Mouse (Mus musculus): ENCODE data around the gene Rbfox1. TPM values are rescaled to one million over a fixed set of nuclear protein-coding genes. Genes with fewer than 3 reads are reported as not detected.

Gene Rbfox1
- total and polyA plus RNA-seq, 3 experiments = not detected

GRCm38 (mm10) chr16:6997834-6998233 is 1112.7 kb downstream of the Rbfox1 start:
- DNase-seq (ENCODE audit: low spot score) = no peak

GRCm38 (mm10) chr16:7004565-7004964 is 1119.4 kb downstream of the Rbfox1 start:
- ATAC-seq (ENCODE audit: extremely low read depth, insufficient number of reproducible peaks, low FRiP score, poor library complexity, severe bottlenecking) = no peak
- no peak for DNase-seq (ENCODE audit: low spot score)
- H3K4me3 ChIP-seq (ENCODE audit: low read depth, low read length) = no peak overlapping the region
- peaks cover 6% of the 10 kb centered on the region for H3K9me3 ChIP-seq (replicated peaks)
- no peaks in the 10 kb centered on the region for H3K4me1 ChIP-seq (ENCODE audit: insufficient read depth, low read depth, low read length)
- TF ChIP-seq POLR2AphosphoS5 (IDR thresholded peaks at IDR 0.05; ENCODE audit: insufficient replicate concordance, low read depth, low read length) (no peak), GATA2 (IDR thresholded peaks at IDR 0.05; ENCODE audit: borderline replicate concordance, low read depth, low read length) (no peak), TAL1 (conservative IDR thresholded peaks at IDR 0.05; ENCODE audit: low read depth, low read length) (no peak), CTCF (IDR thresholded peaks at IDR 0.05; ENCODE audit: low read depth, low read length) (no peak), GATA1 (IDR thresholded peaks at IDR 0.05; ENCODE audit: borderline replicate concordance, low read length) (no peak)
- no peaks in the 10 kb centered on the region for H3K27me3 ChIP-seq (ENCODE audit: insufficient read depth, low read length)
- H3K36me3 ChIP-seq (replicated peaks) = no peaks in the 10 kb centered on the region

More at GRCm38 (mm10) chr16:6997834-6998233, 1112.7 kb downstream of the Rbfox1 start:
- Histone ChIP-seq H3K4me3 (ENCODE audit: low read depth, low read length) (no peak overlapping the region), H3K4me1 (ENCODE audit: insufficient read depth, low read depth, low read length) (no peaks in the 10 kb centered on the region), H3K27me3 (ENCODE audit: insufficient read depth, low read length) (no peaks in the 10 kb centered on the region), H3K36me3 (replicated peaks) (no peaks in the 10 kb centered on the region), H3K9me3 (replicated peaks) (peaks cover 11% of the 10 kb centered on the region)
- no peak for ATAC-seq (ENCODE audit: extremely low read depth, insufficient number of reproducible peaks, low FRiP score, poor library complexity, severe bottlenecking)
- no peak for TF ChIP-seq POLR2AphosphoS5 (IDR thresholded peaks at IDR 0.05; ENCODE audit: insufficient replicate concordance, low read depth, low read length)
- no peak for TF ChIP-seq GATA1 (IDR thresholded peaks at IDR 0.05; ENCODE audit: borderline replicate concordance, low read length)
- no peak for TF ChIP-seq GATA2 (IDR thresholded peaks at IDR 0.05; ENCODE audit: borderline replicate concordance, low read depth, low read length)
- no peak for TF ChIP-seq TAL1 (conservative IDR thresholded peaks at IDR 0.05; ENCODE audit: low read depth, low read length)
- no peak for TF ChIP-seq CTCF (IDR thresholded peaks at IDR 0.05; ENCODE audit: low read depth, low read length)

- Histone ChIP-seq H3K36me3 (replicated peaks) (no peaks in the 10 kb centered on the region), H3K4me3 (ENCODE audit: low read depth, low read length) (no peak overlapping the region), H3K4me1 (ENCODE audit: insufficient read depth, low read depth, low read length) (no peaks in the 10 kb centered on the region), H3K27me3 (ENCODE audit: insufficient read depth, low read length) (no peaks in the 10 kb centered on the region), H3K9me3 (replicated peaks) (peaks cover 6% of the 10 kb centered on the region)
- no peak for TF ChIP-seq GATA1 (IDR thresholded peaks at IDR 0.05; ENCODE audit: borderline replicate concordance, low read length)
- no peak for TF ChIP-seq CTCF (IDR thresholded peaks at IDR 0.05; ENCODE audit: low read depth, low read length)
- no peak for TF ChIP-seq GATA2 (IDR thresholded peaks at IDR 0.05; ENCODE audit: borderline replicate concordance, low read depth, low read length)
- TF ChIP-seq TAL1 (conservative IDR thresholded peaks at IDR 0.05; ENCODE audit: low read depth, low read length) = no peak
- no peak for TF ChIP-seq POLR2AphosphoS5 (IDR thresholded peaks at IDR 0.05; ENCODE audit: insufficient replicate concordance, low read depth, low read length)
- DNase-seq (ENCODE audit: low spot score) (no peak), ATAC-seq (ENCODE audit: extremely low read depth, insufficient number of reproducible peaks, low FRiP score, poor library complexity, severe bottlenecking) (no peak)
These were observed 1120.3 kb downstream of the Rbfox1 start for GRCm38 (mm10) chr16:7005478-7005877.

GRCm38 (mm10) chr16:7017310-7017709 is 1132.2 kb downstream of the Rbfox1 start:
- TF ChIP-seq GATA1 (IDR thresholded peaks at IDR 0.05; ENCODE audit: borderline replicate concordance, low read length) = no peak
- TF ChIP-seq CTCF (IDR thresholded peaks at IDR 0.05; ENCODE audit: low read depth, low read length) = no peak
- no peak for TF ChIP-seq TAL1 (conservative IDR thresholded peaks at IDR 0.05; ENCODE audit: low read depth, low read length)
- no peak for TF ChIP-seq POLR2AphosphoS5 (IDR thresholded peaks at IDR 0.05; ENCODE audit: insufficient replicate concordance, low read depth, low read length)
- TF ChIP-seq GATA2 (IDR thresholded peaks at IDR 0.05; ENCODE audit: borderline replicate concordance, low read depth, low read length) = no peak
- Histone ChIP-seq H3K36me3 (replicated peaks) (no peaks in the 10 kb centered on the region), H3K4me1 (ENCODE audit: insufficient read depth, low read depth, low read length) (no peaks in the 10 kb centered on the region), H3K4me3 (ENCODE audit: low read depth, low read length) (no peak overlapping the region), H3K9me3 (replicated peaks) (peaks cover 8% of the 10 kb centered on the region; the same call in 1 of the 2 replicates), H3K27me3 (ENCODE audit: insufficient read depth, low read length) (no peaks in the 10 kb centered on the region)
- ATAC-seq (ENCODE audit: extremely low read depth, insufficient number of reproducible peaks, low FRiP score, poor library complexity, severe bottlenecking) (no peak), DNase-seq (ENCODE audit: low spot score) (no peak)

GRCm38 (mm10) chr16:7034231-7034630 is 1149.1 kb downstream of the Rbfox1 start:
- peaks cover 20% of the 10 kb centered on the region for H3K9me3 ChIP-seq (replicated peaks)
- no peak for TF ChIP-seq GATA2 (IDR thresholded peaks at IDR 0.05; ENCODE audit: borderline replicate concordance, low read depth, low read length)
- no peak for TF ChIP-seq POLR2AphosphoS5 (IDR thresholded peaks at IDR 0.05; ENCODE audit: insufficient replicate concordance, low read depth, low read length)
- TF ChIP-seq TAL1 (conservative IDR thresholded peaks at IDR 0.05; ENCODE audit: low read depth, low read length) = no peak
- no peak for TF ChIP-seq CTCF (IDR thresholded peaks at IDR 0.05; ENCODE audit: low read depth, low read length)
- no peak for TF ChIP-seq GATA1 (IDR thresholded peaks at IDR 0.05; ENCODE audit: borderline replicate concordance, low read length)
- no peaks in the 10 kb centered on the region for H3K36me3 ChIP-seq (replicated peaks)
- no peaks in the 10 kb centered on the region for H3K4me1 ChIP-seq (ENCODE audit: insufficient read depth, low read depth, low read length)
- ATAC-seq (ENCODE audit: extremely low read depth, insufficient number of reproducible peaks, low FRiP score, poor library complexity, severe bottlenecking) (no peak), DNase-seq (ENCODE audit: low spot score) (no peak)
- no peaks in the 10 kb centered on the region for H3K27me3 ChIP-seq (ENCODE audit: insufficient read depth, low read length)
- H3K4me3 ChIP-seq (ENCODE audit: low read depth, low read length) = no peak overlapping the region

GRCm38 (mm10) chr16:7036566-7036965 is 1151.4 kb downstream of the Rbfox1 start:
- Histone ChIP-seq H3K4me1 (ENCODE audit: insufficient read depth, low read depth, low read length) (no peaks in the 10 kb centered on the region), H3K27me3 (ENCODE audit: insufficient read depth, low read length) (no peaks in the 10 kb centered on the region), H3K4me3 (ENCODE audit: low read depth, low read length) (no peak overlapping the region), H3K36me3 (replicated peaks) (no peaks in the 10 kb centered on the region), H3K9me3 (replicated peaks) (peaks cover 23% of the 10 kb centered on the region)
- TF ChIP-seq GATA1 (IDR thresholded peaks at IDR 0.05; ENCODE audit: borderline replicate concordance, low read length) (no peak), CTCF (IDR thresholded peaks at IDR 0.05; ENCODE audit: low read depth, low read length) (no peak), POLR2AphosphoS5 (IDR thresholded peaks at IDR 0.05; ENCODE audit: insufficient replicate concordance, low read depth, low read length) (no peak), GATA2 (IDR thresholded peaks at IDR 0.05; ENCODE audit: borderline replicate concordance, low read depth, low read length) (no peak), TAL1 (conservative IDR thresholded peaks at IDR 0.05; ENCODE audit: low read depth, low read length) (no peak)
- DNase-seq (ENCODE audit: low spot score) = no peak
- no peak for ATAC-seq (ENCODE audit: extremely low read depth, insufficient number of reproducible peaks, low FRiP score, poor library complexity, severe bottlenecking)
